Mouse (Mus musculus) hematopoietic stem cell, adult 5-6 weeks (primary cell): ENCODE measurements around the gene Lgi1. TPM values are rescaled to one million over a fixed set of nuclear protein-coding genes. Genes with fewer than 3 reads are reported as not detected.

Source experiments
- ATAC-seq, 2 experiments: fragments of 125-278 bp in 1 of 2; replicated peaks in 1 of 2; 2 replicates each; pipeline ENCODE4 v1.8.0; 2016 to 2017; ENCODE audit warnings: inconsistent platforms in 2 of 2, mild to moderate bottlenecking in 2 of 2, moderate number of reproducible peaks in 2 of 2, low read depth in 1 of 2, moderate TSS enrichment in 1 of 2; ENCODE audit not compliant: low FRiP score in 2 of 2, poor library complexity in 2 of 2, severe bottlenecking in 2 of 2, insufficient read depth in 1 of 2, low TSS enrichment in 1 of 2
- total RNA-seq: library from RNA; stranded (forward); fragments of 172-1452, 232-1000 nt; gene quantifications from 2 replicates; pipeline ENCODE4 v1.2.3, GENCODE M21; 2017

Gene Lgi1
- total RNA-seq = 3.0 TPM in 1 of 2 replicates, not detected in the other

- peak in 1 of 2 experiments; percentile 32; a peak in 1 of 4 replicates for ATAC-seq
Observed at GRCm38 (mm10) chr19:38264505-38265500, at the start of gene Lgi1. TSS of gene Lgi1 (plus strand) at chr19:38264536.

DNA sequence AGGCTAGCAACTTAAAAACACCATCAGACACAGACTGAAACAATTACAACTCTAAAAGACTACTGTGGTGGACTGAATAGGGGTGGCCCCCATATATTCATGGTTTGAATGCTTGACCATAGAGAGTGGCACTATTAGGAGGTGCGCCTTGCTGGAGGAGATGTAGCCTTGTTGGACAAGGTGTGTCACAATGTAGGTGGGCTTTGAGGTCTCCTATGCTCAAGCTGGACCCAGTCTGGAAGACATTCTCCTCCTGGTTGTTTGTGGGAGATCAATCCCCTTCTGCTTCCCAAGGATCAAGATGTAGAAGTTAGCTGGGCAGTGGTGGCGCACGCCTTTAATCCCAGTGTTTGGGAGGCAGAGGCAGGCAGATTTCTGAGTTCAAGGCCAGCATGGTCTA lies 46.6 kb upstream of the Lgi1 start:
- ATAC-seq = no peak

DNA sequence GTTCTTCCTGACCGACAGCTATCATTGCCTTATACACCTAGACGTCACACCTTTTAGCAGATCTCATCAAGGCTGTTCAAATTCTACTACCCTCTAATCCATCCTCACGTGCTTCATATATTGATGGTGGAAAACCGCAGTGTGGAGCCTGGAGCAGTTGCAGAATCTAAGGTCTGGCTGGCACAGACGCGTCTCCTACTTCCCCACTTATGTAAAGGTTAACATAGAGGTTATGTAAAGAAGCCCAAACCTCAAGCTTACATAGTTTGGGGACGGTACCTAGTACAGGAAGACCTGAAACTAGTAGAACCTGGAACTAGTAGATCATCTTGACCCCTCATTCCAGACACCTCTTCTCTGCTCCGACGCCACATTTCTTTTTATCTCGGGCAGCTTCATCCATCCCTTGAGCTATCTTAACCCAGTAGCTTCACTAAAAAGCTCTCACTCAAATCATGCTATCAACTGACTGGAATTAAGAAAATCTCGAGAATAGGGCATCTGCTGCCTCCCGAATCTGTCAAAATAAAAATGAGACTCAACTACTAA lies 40.9 kb upstream of the Lgi1 start:
- peak; percentile 13 to 36; a peak in 3 of 4 replicates for ATAC-seq

GRCm38 (mm10) chr19:38223905-38224684 lies 40.2 kb upstream of the Lgi1 start, which contains the start of gene Fra10ac1:
TSS of gene Fra10ac1 (minus strand) at chr19:38224156.
- ATAC-seq = peak; percentile 88 to 96

GRCm38 (mm10) chr19:38224685-38225060 lies 39.7 kb upstream of the Lgi1 start:
- ATAC-seq = no peak

- no peak for ATAC-seq
Observed at GRCm38 (mm10) chr19:38228699-38229098, 35.6 kb upstream of the Lgi1 start.

GRCm38 (mm10) chr19:38232087-38232486 lies 32.2 kb upstream of the Lgi1 start:
- ATAC-seq = no peak

DNA sequence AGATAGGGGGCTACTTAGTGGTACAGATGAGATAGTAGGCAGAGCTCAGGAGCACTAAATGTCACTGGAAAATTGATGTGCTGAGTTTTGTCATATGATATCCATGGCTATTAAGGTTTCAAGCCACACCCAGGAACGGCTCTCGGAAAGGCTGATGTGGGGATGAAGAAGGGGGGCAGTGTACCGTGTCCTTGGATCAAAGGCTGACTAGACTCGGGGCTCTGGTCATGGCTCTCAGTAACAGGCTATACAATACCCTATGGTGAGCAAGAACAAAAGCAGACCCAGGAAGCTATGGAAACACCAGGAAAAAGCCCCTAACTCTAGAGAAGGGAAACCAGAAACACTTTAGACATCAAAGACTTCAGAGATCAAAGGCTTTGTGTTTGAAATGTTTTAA lies 31.8 kb upstream of the Lgi1 start:
- ATAC-seq = no peak

- ATAC-seq = no peak
Observed at GRCm38 (mm10) chr19:38236526-38236925, 27.8 kb upstream of the Lgi1 start.

DNA sequence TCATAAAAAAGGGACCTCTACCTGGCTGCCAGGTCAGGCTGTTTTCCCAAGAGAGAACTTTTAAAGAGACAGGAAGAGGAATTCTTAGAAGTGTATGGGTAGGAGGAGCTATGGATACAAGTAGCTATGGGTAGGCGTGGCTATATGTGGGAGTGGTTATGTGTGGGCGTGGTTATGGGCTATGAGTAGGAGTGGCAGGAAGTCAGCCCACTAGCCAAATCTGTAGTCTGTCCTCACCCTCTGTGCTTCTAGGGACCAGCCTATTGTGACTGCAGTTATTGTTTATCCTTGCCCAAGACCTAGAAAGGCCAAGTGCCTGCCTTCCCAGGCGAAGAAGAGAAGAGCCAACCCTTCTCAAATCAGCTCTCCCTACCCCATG lies 26.5 kb upstream of the Lgi1 start:
- peak; percentile 32 to 51; a peak in 3 of 4 replicates for ATAC-seq

GRCm38 (mm10) chr19:38238213-38238951 lies 26.0 kb upstream of the Lgi1 start:
- peak; percentile 67 to 69 for ATAC-seq

DNA sequence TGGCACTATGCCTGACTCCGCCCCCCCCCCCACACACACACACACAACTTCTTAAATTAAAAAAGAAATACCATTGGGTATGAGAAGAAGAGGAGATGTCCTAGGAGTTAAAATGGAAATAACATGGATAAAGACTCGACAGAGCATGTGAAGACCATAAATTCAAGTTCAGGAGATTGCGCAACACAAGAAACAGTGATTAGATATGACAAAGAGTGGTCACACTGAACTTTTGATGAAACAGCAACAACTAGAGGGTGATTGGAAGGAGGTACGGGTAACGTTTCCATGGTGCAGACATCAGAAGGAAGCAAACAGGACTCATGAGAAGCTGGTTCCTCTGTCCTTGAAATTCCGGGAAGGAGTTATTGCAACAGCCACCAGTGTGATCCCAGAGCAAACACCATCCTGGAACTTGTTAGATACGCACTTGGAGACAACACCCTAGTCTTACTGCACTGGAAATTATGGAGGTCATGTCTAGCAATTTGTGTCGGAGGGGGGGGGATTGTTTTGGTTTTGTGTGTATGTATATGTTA lies 22.0 kb upstream of the Lgi1 start:
- ATAC-seq = no peak

DNA sequence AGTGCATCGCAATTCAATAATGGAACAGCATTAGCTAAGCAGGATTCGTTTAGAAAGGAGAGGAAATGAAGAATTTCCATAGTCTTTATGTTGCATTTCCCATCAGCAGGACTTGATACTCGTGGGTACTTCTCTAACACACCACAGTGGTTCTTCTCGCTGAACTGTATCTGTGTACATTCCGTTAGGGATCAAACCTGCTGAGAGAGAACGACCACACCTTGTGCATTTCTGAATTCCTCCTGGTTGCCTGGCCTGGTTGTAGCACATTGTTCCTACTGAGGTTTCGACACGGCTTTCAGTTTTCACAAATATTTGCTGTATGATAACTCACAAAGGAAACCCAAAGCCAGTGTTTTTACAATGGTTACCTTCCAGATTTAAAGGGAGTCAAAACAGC lies 19.6 kb upstream of the Lgi1 start:
- no peak for ATAC-seq

GRCm38 (mm10) chr19:38245361-38246176 lies 18.8 kb upstream of the Lgi1 start:
- ATAC-seq = peak; percentile 56 to 67; a peak in 2 of 4 replicates

- ATAC-seq = no peak
Observed at GRCm38 (mm10) chr19:38246177-38246622, 18.1 kb upstream of the Lgi1 start.

- ATAC-seq = no peak
Observed at GRCm38 (mm10) chr19:38249627-38250026, 14.7 kb upstream of the Lgi1 start.
